Mouse (Mus musculus) ovary, postnatal 36 days (tissue): ENCODE measurements around the gene Gm12258.

ENCODE experiments used
- DNase-seq: peaks from one replicate; pipeline ENCODE4 v3.0.0; 2022; ENCODE audit warnings: low spot score, mixed read lengths

Gene Gm12258

DNA sequence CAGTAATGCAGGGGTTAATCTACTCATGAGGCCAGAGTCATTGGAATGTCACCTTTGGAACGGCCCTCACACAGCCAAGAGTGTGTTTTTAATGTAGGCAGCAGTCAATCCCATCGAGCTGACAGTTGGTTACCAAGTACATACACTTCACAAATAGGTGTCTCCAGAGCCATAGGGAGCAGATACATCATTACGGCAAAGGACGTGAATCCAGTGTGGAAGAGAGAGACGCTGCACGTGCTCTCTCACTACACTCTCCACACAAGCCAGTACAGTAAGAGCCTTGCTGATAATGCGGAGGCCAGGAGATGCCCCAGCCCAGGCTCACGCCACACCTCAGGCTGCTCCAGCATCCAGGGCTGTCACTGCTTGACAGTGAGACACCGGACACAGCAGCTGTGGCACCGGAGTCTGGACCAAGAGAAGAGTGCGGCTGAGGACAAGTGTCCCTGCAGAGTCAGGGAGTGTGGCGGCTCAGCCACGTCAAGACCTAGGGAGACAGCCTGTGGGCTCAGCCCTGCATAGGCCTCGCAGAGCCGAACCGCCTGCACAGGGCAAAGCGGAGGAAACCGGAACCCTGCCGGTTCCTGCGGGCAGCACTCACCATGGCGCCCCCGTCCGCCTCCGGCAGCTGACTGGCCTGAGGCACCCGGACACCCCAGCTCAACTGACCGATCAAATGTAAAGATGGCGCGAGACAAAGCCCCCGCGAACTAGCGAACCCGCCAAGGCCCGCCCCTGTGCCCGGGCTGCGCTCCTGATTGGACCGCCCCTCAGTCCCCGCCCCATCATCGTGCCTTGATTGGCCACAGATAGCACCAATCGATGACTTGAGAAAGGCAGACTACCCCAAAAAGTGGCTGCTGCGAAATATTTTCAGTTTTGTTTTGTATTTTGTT lies 56.8 kb downstream of the Gm12258 start, which contains the start of gene Zfp39:
Gene Zfp39 (minus strand): TSS at position 715 of the 899 bp plus-strand sequence.
- peak; percentile 94 for DNase-seq

DNA sequence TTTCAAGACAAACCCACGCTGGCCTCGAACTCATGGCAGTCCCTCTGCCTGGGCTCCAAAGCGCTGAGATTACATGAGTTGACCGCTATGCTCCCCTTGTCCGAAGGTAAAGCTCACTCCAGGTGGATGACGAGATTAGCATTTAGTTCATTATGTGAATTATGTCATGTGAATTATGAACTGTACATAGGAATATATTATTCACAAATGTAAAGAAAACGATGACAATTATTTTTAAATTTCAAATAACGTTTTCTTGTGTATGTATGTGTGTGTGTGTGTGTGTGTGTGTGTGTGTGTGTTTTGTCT lies 57.4 kb downstream of the Gm12258 start:
- no peak for DNase-seq

DNA sequence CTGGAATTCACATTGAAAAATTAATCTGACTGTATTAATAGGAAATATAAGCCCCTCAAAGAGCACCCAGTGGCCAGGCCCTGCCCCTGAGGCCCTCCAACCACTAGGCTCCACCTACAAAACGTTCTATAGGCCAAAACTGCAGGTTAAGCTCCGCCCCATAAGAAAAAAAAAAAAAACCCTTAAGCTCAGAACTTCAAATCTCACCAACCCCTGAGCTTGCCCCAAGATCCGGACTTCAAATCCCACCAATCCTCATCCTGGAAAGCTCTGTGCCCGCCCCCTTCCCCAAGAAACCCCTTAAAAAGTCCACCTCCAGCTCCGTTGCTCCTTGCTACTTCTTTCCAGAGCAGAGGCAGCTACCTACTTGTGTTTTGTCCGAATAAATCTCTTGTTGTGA lies 57.9 kb downstream of the Gm12258 start:
- no peak for DNase-seq
